ENCODE assay signal across 13 mouse cellular contexts in the genomic region with DNA sequence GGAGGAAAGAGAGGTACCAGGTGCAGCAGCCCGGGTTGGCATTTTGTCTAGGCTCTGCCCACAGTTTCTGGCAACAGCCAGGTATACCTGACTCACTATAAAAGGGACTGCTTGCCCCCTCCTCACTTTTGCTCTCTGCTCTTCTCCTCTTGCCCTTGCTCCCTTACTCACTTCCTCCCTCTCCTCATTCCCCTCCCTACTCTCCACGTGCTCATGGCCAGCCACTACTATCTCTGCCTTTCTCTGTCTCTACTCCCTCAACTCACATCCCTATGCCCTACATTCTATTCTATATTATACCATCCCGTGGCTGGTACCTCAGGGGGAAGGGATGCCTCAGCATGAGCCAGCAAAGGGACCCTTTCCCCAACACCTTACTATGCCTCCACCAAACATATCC. TPM values are rescaled to one million over a fixed set of nuclear protein-coding genes. Genes with fewer than 3 reads are reported as not detected.
DNase-seq lines count a peak whose midpoint lies in the region; ATAC-seq and TF ChIP-seq lines count a peak whose summit lies in the region.
"Had no signal": no experiment of that assay in that cellular context is flagged by ENCODE, and none has a peak within 500 bp of the region (broad histone marks: within the 10 kb centered on the region; RNA-seq: fewer than 3 reads in every experiment).

No protein-coding gene starts in this region.

- no peaks in the 10 kb centered on the region for H3K79me2 ChIP-seq in liver, adult 2 months (ENCODE audit: control insufficient read depth, insufficient read depth, low read length)
- H3K79me2 ChIP-seq in C2C12 (ENCODE audit: control insufficient read depth, insufficient read depth) = peaks cover 54% of the 10 kb centered on the region

- TF ChIP-seq POLR2A in liver, adult 2 months (IDR thresholded peaks at IDR 0.05; ENCODE audit: extremely low read depth, insufficient read depth, low read length) = no peak
- no peak for TF ChIP-seq POLR2A in bone marrow, adult 2 months (IDR thresholded peaks at IDR 0.05; ENCODE audit: borderline replicate concordance, control insufficient read depth, low read depth, low read length)
- no peak for TF ChIP-seq POLR2A in cerebellum, adult 2 months (IDR thresholded peaks at IDR 0.05; ENCODE audit: borderline replicate concordance, insufficient read depth, low read length)

- DNase-seq in liver, adult 2 months (ENCODE audit: extremely low read depth, low read depth, low spot score) = no peak
- DNase-seq in liver = no peak
- DNase-seq in cerebellum, postnatal 25 days = no peak
- no peak for DNase-seq in cerebellum, adult 2 months
- no peak for DNase-seq in urinary bladder, postnatal 4 days (ENCODE audit: low spot score in 2 of 2)
- DNase-seq: adrenal gland, postnatal 14 days; cerebellum, adult 18-20 months; kidney, postnatal 14 days; layer of hippocampus, postnatal 36 days had no signal

- no peak overlapping the region for H3ac ChIP-seq in C2C12 (ENCODE audit: control insufficient read depth, insufficient read length, low read depth)

- no peaks in the 10 kb centered on the region for H3K9me3 ChIP-seq in liver, embryonic 16.5 days (replicated peaks; ENCODE audit: control insufficient read depth, low read length)
- H3K9me3 ChIP-seq: limb, embryonic 12.5 days had no signal

- ATAC-seq in liver, embryonic 16.5 days (ENCODE audit: low read depth) = peak; percentile 30; the same call in 1 of the 2 replicates

- H3K27me3 ChIP-seq in liver, adult 2 months (ENCODE audit: control insufficient read depth, insufficient read depth, low read length) = no peaks in the 10 kb centered on the region
- H3K27me3 ChIP-seq in C2C12 (ENCODE audit: control insufficient read depth, insufficient read depth, insufficient read length) = peaks cover 4% of the 10 kb centered on the region
- H3K27me3 ChIP-seq in liver, embryonic 16.5 days (ENCODE audit: control insufficient read depth, insufficient read depth, low read depth, low read length) = no peaks in the 10 kb centered on the region
- no peaks in the 10 kb centered on the region for H3K27me3 ChIP-seq in cerebellum, adult 2 months (ENCODE audit: control insufficient read depth, insufficient read depth, low read length)
- H3K27me3 ChIP-seq: limb, embryonic 12.5 days had no signal

- H3K4me2 ChIP-seq in liver, embryonic 16.5 days (ENCODE audit: low read depth, low read length) = peak overlapping the region; percentile 75
- H3K4me2 ChIP-seq: limb, embryonic 12.5 days had no signal

- no peak for TF ChIP-seq CTCF in liver, adult 2 months (IDR thresholded peaks at IDR 0.05; ENCODE audit: low read depth, low read length)
- no peak for TF ChIP-seq CTCF in C2C12 (IDR thresholded peaks at IDR 0.05; ENCODE audit: control insufficient read depth, insufficient read depth, insufficient read length)
- TF ChIP-seq CTCF in bone marrow, adult 2 months (IDR thresholded peaks at IDR 0.05; ENCODE audit: control insufficient read depth, insufficient read depth, low read length) = no peak
- TF ChIP-seq CTCF in cerebellum, adult 2 months (IDR thresholded peaks at IDR 0.05; ENCODE audit: borderline replicate concordance, insufficient read depth, low read depth, low read length) = no peak

- H3K9ac ChIP-seq in liver, adult 2 months (ENCODE audit: low read depth, low read length) = no peak overlapping the region
- peak overlapping the region; percentile 79 for H3K9ac ChIP-seq in liver, embryonic 16.5 days (ENCODE audit: low read depth, low read length)
- H3K9ac ChIP-seq: limb, embryonic 12.5 days had no signal

- no peaks in the 10 kb centered on the region for H3K4me1 ChIP-seq in liver, adult 2 months (ENCODE audit: control insufficient read depth, insufficient read depth, low read length)
- peaks cover 4% of the 10 kb centered on the region for H3K4me1 ChIP-seq in bone marrow, adult 2 months (ENCODE audit: control insufficient read depth, insufficient read depth, low read length)
- peaks cover 9% of the 10 kb centered on the region for H3K4me1 ChIP-seq in liver, embryonic 16.5 days (ENCODE audit: control insufficient read depth, low read depth, low read length)
- no peaks in the 10 kb centered on the region for H3K4me1 ChIP-seq in cerebellum, adult 2 months (ENCODE audit: control insufficient read depth, insufficient read depth, low read length)
- H3K4me1 ChIP-seq: limb, embryonic 12.5 days had no signal

- H3K79me3 ChIP-seq in C2C12 (ENCODE audit: low read depth) = peaks cover 25% of the 10 kb centered on the region

- 66% methylated on average over 3 of the region's 3 CpGs for WGBS in liver, adult 2 months
- WGBS in bone marrow, adult 2 months = 6% methylated on average over 3 of the region's 3 CpGs
- 13% methylated on average over 3 of the region's 3 CpGs for WGBS in liver, embryonic 16.5 days (ENCODE audit: insufficient replicate concordance)
- 70% methylated on average over 3 of the region's 3 CpGs for WGBS in cerebellum, adult 2 months

- peak overlapping the region; percentile 13 for H3K4me3 ChIP-seq in liver, adult 2 months (ENCODE audit: insufficient read depth, low read depth, low read length)
- H3K4me3 ChIP-seq in C2C12 (ENCODE audit: insufficient read depth, poor library complexity, severe bottlenecking) = peak overlapping the region; percentile 48
- H3K4me3 ChIP-seq in bone marrow, adult 2 months (replicated peaks; ENCODE audit: control insufficient read depth, low read depth, low read length) = peak overlapping the region; percentile 95
- peak overlapping the region; percentile 74 for H3K4me3 ChIP-seq in liver, embryonic 16.5 days (ENCODE audit: low read depth, low read length)
- no peak overlapping the region for H3K4me3 ChIP-seq in cerebellum, adult 2 months (replicated peaks; ENCODE audit: insufficient read depth, low read depth, low read length)
- H3K4me3 ChIP-seq: limb, embryonic 12.5 days had no signal

- no peak overlapping the region for H3K27ac ChIP-seq in liver, adult 2 months (replicated peaks; ENCODE audit: insufficient read depth, low read depth, low read length)
- peak overlapping the region; percentile 73 for H3K27ac ChIP-seq in bone marrow, adult 2 months (ENCODE audit: control insufficient read depth, insufficient read depth, low read depth, low read length, poor library complexity)
- H3K27ac ChIP-seq in liver, embryonic 16.5 days (ENCODE audit: low read length) = peak overlapping the region; percentile 93
- H3K27ac ChIP-seq in cerebellum, adult 2 months (ENCODE audit: insufficient read depth, low read length) = no peak overlapping the region
- H3K27ac ChIP-seq: limb, embryonic 12.5 days had no signal

- H3K36me3 ChIP-seq in liver, adult 2 months (ENCODE audit: control insufficient read depth, insufficient read depth, low read length) = no peaks in the 10 kb centered on the region
- no peaks in the 10 kb centered on the region for H3K36me3 ChIP-seq in C2C12 (ENCODE audit: control insufficient read depth, insufficient read depth)
- peaks cover 19% of the 10 kb centered on the region for H3K36me3 ChIP-seq in liver, embryonic 16.5 days (ENCODE audit: control insufficient read depth, insufficient read depth)
- H3K36me3 ChIP-seq: limb, embryonic 12.5 days had no signal

TF ChIP-seq in C2C12, 6 proteins besides CTCF, POLR2A, EP300 and RAD21:
- TF ChIP-seq CEBPB (IDR thresholded peaks at IDR 0.05; ENCODE audit: low read depth) (no peak), MAX (IDR thresholded peaks at IDR 0.05) (no peak), MYOG (IDR thresholded peaks at IDR 0.05; ENCODE audit: control insufficient read depth, extremely low read depth, insufficient read length) (no peak), MYOD1 (IDR thresholded peaks at IDR 0.05; ENCODE audit: control insufficient read depth, insufficient read length, low read depth) (no peak), USF1 (IDR thresholded peaks at IDR 0.05; ENCODE audit: low read depth) (no peak)
TF ChIP-seq in C2C12: peak in this region for 0.

RNA-seq across cellular contexts. Expression of a gene that starts 33.6 kb away (rescaled TPM):
- 0.34 and 0.55 TPM in 2 replicates for total RNA-seq in liver, adult 2 months (2014; rRNA removed)
- polyA plus RNA-seq in liver, adult 2 months (2012; rRNA removed) = not detected in 2 replicates
- 2.0 TPM for polyA plus RNA-seq in C2C12 (2012; fragmentation: generic; extraction: Trizol)
- polyA plus RNA-seq in bone marrow, adult 2 months (2011; ENCODE audit: insufficient read depth, insufficient read length, low replicate concordance, missing spikeins) = 4.0 and 6.4 TPM in 2 replicates
- 2.0 and 2.5 TPM in 2 replicates for polyA plus RNA-seq in liver, embryonic 16.5 days (2015; fragmentation: Nextera tagmentation; extraction: Ambion mirVana)
- polyA plus RNA-seq in cerebellum, adult 2 months (2012; rRNA removed) = 0.33 and 0.76 TPM in 2 replicates

RNA-seq across cellular contexts. Expression of a gene that starts 49.8 kb away (rescaled TPM):
- 0.13 and 0.28 TPM in 2 replicates for total RNA-seq in liver, adult 2 months (2014; rRNA removed)
- polyA plus RNA-seq in liver, adult 2 months (2012; rRNA removed) = 0.02 and 0.11 TPM in 2 replicates
- polyA plus RNA-seq in C2C12 (2012; fragmentation: generic; extraction: Trizol) = not detected
- polyA plus RNA-seq in bone marrow, adult 2 months (2011; ENCODE audit: insufficient read depth, insufficient read length, low replicate concordance, missing spikeins) = 20.7 and 100.0 TPM in 2 replicates
- polyA plus RNA-seq in liver, embryonic 16.5 days (2015; fragmentation: Nextera tagmentation; extraction: Ambion mirVana) = 0.99 and 1.2 TPM in 2 replicates
- polyA plus RNA-seq in cerebellum, adult 2 months (2012; rRNA removed) = 0.03 and 0.13 TPM in 2 replicates
- polyA plus RNA-seq: limb, embryonic 12.5 days had no signal

Comparison
In these comparisons a context has a peak if more than half of its experiments do, and no peak if none do; other contexts are left out.
1. H3K27ac ChIP-seq: peak in bone marrow, adult 2 months (single experiment) and liver, embryonic 16.5 days (single experiment); none in liver, adult 2 months (single experiment) and cerebellum, adult 2 months (single experiment).